Mouse (Mus musculus) kidney, embryonic 15.5 days (tissue): ENCODE data around the gene Enho. TPM values are rescaled to one million over a fixed set of nuclear protein-coding genes. Genes with fewer than 3 reads are reported as not detected.
A peak's percentile ranks its signal among the peaks of the same experiment; 100 is the strongest.

Experiments
- ATAC-seq: fragments of 200-750 bp; cut with Nextera tagmentation; replicated peaks from 2 replicates; pipeline ENCODE4 v1.8.0; 2017; ENCODE audit warnings: moderate TSS enrichment; ENCODE audit not compliant: low FRiP score
- H3K27ac ChIP-seq: fragments of 300-500 bp; sonication (generic); 2 replicates; pipeline ENCODE4 v1.5.1; 2015; ENCODE audit warnings: mild to moderate bottlenecking, inconsistent platforms
- H3K27me3 ChIP-seq: fragments of 300-500 bp; sonication (generic); 2 replicates; pipeline ENCODE4 v1.6.1; 2015; ENCODE audit warnings: inconsistent platforms
- H3K36me3 ChIP-seq: fragments of 300-500 bp; sonication (generic); 2 replicates; pipeline ENCODE4 v1.6.1; 2015; ENCODE audit warnings: inconsistent platforms
- H3K4me1 ChIP-seq: fragments of 300-500 bp; sonication (generic); 2 replicates; pipeline ENCODE4 v1.6.1; 2015; ENCODE audit warnings: inconsistent platforms
- H3K4me2 ChIP-seq: fragments of 300-500 bp; sonication (generic); 2 replicates; pipeline ENCODE4 v1.6.1; 2015; ENCODE audit warnings: moderate library complexity, mild to moderate bottlenecking, inconsistent platforms
- H3K4me3 ChIP-seq: fragments of 300-500 bp; sonication (generic); replicated peaks from 2 replicates; pipeline ENCODE4 v1.5.1; 2015; ENCODE audit warnings: mild to moderate bottlenecking, inconsistent platforms
- H3K9ac ChIP-seq: fragments of 300-500 bp; sonication (generic); 2 replicates; pipeline ENCODE4 v1.6.1; 2015; ENCODE audit warnings: mild to moderate bottlenecking, inconsistent platforms
- H3K9me3 ChIP-seq: fragments of 300-500 bp; sonication (generic); replicated peaks from 2 replicates; pipeline ENCODE4 v1.6.1; 2016; ENCODE audit warnings: inconsistent platforms
- WGBS: fragments of 180-500 bp; shearing (Covaris S2); methylation state at CpG from one replicate; pipeline ENCODE4 v1.1.7; 2015; ENCODE audit warnings: mixed read lengths; 5-methylcytosine and 5-hydroxymethylcytosine counted together
- polyA plus RNA-seq: library from polyadenylated mRNA; unstranded; fragments of >200 nt; fragmentation: Nextera tagmentation; extraction: Ambion mirVana; gene quantifications from 2 replicates; pipeline ENCODE4 v1.2.1, GENCODE M21; 2015

The Enho gene
- polyA plus RNA-seq, 1 experiment from 2014 or later, result 22.6 TPM

- no peak overlapping the region for H3K27ac ChIP-seq
- H3K9ac ChIP-seq, result no peak overlapping the region
These were observed 22.6 kb upstream of the Enho start for GRCm38 (mm10) chr4:41662723-41663122.

DNA sequence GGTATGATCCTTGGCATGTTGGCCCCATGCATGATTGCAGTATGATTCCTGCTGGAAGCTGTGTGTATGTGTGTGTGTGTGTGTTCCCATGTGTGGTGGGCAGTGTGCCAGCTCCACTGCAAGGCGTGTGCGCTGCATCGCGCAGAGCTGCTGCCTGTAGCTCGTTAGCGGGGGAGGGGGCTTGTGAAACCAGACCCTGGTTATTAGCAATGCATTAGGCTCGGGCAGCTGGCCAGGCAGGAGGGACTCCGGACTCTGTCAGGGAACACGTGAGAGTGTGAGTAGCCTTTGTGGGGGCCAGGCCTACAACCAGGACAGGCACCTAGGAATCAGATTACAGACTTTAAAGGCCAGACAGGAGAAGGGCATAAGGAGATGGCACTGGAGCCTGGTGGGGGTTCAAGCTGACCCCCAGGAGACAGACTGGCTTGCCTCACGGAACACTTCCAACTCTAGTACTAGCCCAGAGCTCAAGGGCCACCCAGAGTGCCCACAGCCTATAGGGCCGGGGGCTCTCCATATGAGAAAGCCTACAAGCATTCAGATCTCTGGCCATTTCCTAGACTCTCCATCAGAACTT is 20.8 kb upstream of the Enho start:
- ATAC-seq, result peak; percentile 9; the same call in 1 of the 2 replicates
- H3K9me3 ChIP-seq, result no peaks in the 10 kb centered on the region
- no peak overlapping the region for H3K9ac ChIP-seq
- H3K4me3 ChIP-seq, result no peak overlapping the region
- peaks cover 9% of the 10 kb centered on the region; the same call in 1 of the 2 replicates for H3K36me3 ChIP-seq
- no peak overlapping the region for H3K4me2 ChIP-seq
- peaks cover 81% of the 10 kb centered on the region for H3K4me1 ChIP-seq
- H3K27ac ChIP-seq, result peak overlapping the region; percentile 89
- peaks cover 21% of the 10 kb centered on the region for H3K27me3 ChIP-seq
- 24% methylated on average over 11 of the region's 11 CpGs for WGBS

More at GRCm38 (mm10) chr4:41662723-41663122, 22.6 kb upstream of the Enho start:
- ATAC-seq, result no peak
- WGBS, result 46% methylated on average over 11 of the region's 11 CpGs
- Histone ChIP-seq H3K36me3 (peaks cover 3% of the 10 kb centered on the region; the same call in 1 of the 2 replicates), H3K9me3 (no peaks in the 10 kb centered on the region), H3K4me2 (no peak overlapping the region), H3K4me3 (no peak overlapping the region), H3K27me3 (peaks cover 21% of the 10 kb centered on the region), H3K4me1 (peaks cover 93% of the 10 kb centered on the region)

DNA sequence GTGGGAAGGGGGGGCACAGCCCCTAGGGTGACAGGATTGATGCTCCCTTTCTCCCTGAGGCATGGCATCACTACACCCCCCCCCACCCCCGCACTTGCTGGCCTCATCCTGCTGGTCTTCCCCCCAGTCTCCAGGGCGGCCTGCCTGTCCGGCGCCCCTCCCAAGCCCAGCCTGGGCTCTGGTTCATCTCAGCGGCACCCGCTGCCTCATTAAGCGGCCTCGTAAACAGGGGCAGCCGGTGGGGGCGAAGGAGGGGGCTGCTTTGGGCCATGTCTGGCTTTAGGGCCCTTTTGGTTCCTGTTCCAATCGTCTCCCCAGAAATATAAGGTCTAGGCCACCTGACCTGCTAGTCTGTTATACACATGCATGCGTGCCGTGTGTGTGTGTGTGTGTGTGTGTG is 19.4 kb upstream of the Enho start:
- Histone ChIP-seq H3K27ac (peak overlapping the region; percentile 89), H3K9ac (no peak overlapping the region), H3K4me1 (peaks cover 68% of the 10 kb centered on the region), H3K4me3 (no peak overlapping the region), H3K36me3 (peaks cover 9% of the 10 kb centered on the region; the same call in 1 of the 2 replicates), H3K9me3 (no peaks in the 10 kb centered on the region), H3K27me3 (peaks cover 21% of the 10 kb centered on the region), H3K4me2 (no peak overlapping the region)
- ATAC-seq, result no peak
- WGBS, result 48% methylated on average over 13 of the region's 13 CpGs

DNA sequence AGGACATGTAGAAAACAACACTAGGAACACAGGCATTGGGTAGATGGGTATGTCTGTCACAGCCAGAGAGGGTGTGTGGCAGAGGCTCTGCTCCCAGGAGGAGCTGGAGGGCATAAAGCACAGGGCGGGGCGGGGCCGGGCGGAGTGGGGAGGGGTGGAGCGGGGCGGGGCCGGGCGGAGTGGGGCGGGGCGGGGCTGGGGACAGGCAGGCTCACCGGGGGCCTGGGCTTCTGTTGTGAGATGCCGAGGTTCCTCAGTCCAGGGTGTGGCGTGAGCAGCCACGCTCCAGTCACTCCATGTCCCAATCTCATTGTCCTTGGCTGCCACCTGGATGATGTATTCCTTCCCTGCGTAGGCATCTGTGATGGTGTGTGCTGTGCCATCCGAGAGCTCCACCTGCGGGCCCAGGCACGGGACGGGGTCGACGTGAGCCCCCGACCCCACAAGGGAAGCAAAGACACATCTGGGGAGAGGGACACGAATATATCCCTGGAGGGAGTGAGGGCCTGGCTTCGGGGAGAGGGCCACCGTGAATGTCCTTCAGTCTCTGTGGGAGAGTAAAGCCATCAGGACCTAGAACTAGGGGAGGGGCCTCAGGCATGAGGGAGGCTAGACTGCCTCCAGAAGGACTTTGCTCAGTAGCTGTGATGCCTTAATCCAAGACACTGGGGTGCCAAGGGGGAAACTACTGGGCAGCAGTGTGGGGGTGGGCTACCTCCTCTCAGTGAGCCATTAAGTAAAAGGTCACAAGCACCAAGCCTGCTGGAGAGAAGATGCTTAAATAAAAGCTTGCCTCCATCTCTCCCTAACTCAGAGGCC is 18.7 kb upstream of the Enho start:
- H3K4me3 ChIP-seq, result no peak overlapping the region
- peak overlapping the region; percentile 44 for H3K4me2 ChIP-seq
- no peaks in the 10 kb centered on the region for H3K9me3 ChIP-seq
- peak overlapping the region; percentile 89 for H3K27ac ChIP-seq
- H3K36me3 ChIP-seq, result peaks cover 9% of the 10 kb centered on the region; the same call in 1 of the 2 replicates
- ATAC-seq, result peak; percentile 54
- H3K9ac ChIP-seq, result no peak overlapping the region
- WGBS, result 9% methylated on average over 23 of the region's 25 CpGs
- H3K27me3 ChIP-seq, result peaks cover 21% of the 10 kb centered on the region
- H3K4me1 ChIP-seq, result peaks cover 64% of the 10 kb centered on the region

GRCm38 (mm10) chr4:41655525-41655924 is 15.4 kb upstream of the Enho start:
- Histone ChIP-seq H3K4me3 (no peak overlapping the region), H3K27ac (no peak overlapping the region), H3K4me1 (peaks cover 35% of the 10 kb centered on the region), H3K9me3 (no peaks in the 10 kb centered on the region), H3K4me2 (no peak overlapping the region), H3K27me3 (no peaks in the 10 kb centered on the region), H3K9ac (no peak overlapping the region), H3K36me3 (peaks cover 9% of the 10 kb centered on the region; the same call in 1 of the 2 replicates)
- WGBS, result 85% methylated on average over 2 of the region's 2 CpGs
- no peak for ATAC-seq

DNA sequence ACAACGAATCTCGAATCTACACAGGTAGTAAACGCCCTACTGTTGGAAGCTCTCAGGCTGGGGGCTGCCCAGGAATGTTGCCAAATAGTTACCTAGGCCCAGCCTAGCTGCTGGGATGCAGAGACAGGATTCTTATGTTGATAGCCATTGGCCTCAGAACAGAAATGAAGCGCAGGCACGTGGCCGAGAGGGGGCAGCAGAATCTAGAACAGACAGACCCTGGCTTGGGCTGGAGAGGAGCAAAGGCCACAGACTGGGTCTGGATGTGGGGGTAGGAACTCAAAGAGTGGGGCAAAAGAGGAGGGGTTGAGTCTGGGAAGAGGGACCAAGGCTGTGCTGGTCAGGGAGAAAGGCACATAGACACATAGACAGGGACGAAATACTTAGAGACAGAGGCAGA is 14.1 kb upstream of the Enho start:
- 16% methylated on average over 7 of the region's 7 CpGs for WGBS

DNA sequence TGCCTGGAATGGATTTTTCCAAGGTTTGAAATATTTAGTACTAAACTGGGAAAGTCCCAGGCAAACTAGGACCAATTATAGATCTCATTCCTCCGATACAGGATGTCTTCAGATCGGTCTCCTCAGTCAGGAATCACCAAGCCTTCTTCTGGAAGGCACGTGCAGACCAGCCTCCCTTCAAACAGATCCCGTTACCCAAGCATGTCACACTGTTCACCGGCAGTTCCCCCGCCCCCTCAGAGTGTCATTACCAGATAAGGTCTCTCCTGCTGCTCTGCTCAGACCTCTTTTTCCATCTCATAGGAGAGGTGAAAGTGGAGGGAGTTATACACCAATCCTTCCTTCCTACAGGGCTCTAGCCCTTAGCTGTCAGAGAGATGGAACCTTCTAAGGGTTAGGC is 13.6 kb upstream of the Enho start:
- Histone ChIP-seq H3K36me3 (peaks cover 9% of the 10 kb centered on the region; the same call in 1 of the 2 replicates), H3K27ac (no peak overlapping the region), H3K4me2 (no peak overlapping the region), H3K9me3 (no peaks in the 10 kb centered on the region), H3K4me3 (no peak overlapping the region), H3K9ac (no peak overlapping the region), H3K27me3 (no peaks in the 10 kb centered on the region), H3K4me1 (peaks cover 18% of the 10 kb centered on the region)
- no peak for ATAC-seq
- WGBS, result 51% methylated on average over 6 of the region's 6 CpGs

More for the DNA sequence above, 14.1 kb upstream of the Enho start:
- H3K9me3 ChIP-seq, result no peaks in the 10 kb centered on the region
- no peak; the same call in 1 of the 2 replicates for ATAC-seq
- H3K4me3 ChIP-seq, result no peak overlapping the region
- peaks cover 9% of the 10 kb centered on the region; the same call in 1 of the 2 replicates for H3K36me3 ChIP-seq
- H3K4me1 ChIP-seq, result peaks cover 22% of the 10 kb centered on the region
- no peaks in the 10 kb centered on the region for H3K27me3 ChIP-seq
- no peak overlapping the region for H3K27ac ChIP-seq
- H3K9ac ChIP-seq, result 0 out of 2 replicates have a peak overlapping the region, but pooled peaks have one; percentile 1
- H3K4me2 ChIP-seq, result no peak overlapping the region

DNA sequence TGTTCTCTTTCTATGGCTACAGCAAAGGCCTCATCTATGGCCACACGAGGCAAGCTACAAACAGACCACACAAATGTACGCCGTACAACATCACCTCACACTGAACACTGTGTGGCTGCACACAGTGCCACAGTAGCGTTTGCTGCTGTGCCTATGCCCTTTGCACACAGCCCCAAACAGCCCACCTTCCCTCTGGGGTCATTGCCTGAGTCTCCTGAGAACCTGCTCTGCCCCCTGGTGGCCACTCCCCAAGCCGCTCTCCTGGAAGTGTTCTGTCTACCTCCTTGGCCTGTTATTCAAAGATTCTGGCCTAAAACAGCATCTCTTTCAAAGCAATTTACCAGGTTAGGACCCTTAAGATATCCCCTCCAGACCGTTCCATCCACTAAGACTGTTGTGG is 13.2 kb upstream of the Enho start:
- Histone ChIP-seq H3K9ac (no peak overlapping the region), H3K27me3 (no peaks in the 10 kb centered on the region), H3K4me3 (no peak overlapping the region), H3K27ac (no peak overlapping the region), H3K9me3 (no peaks in the 10 kb centered on the region), H3K4me1 (peaks cover 18% of the 10 kb centered on the region), H3K36me3 (peaks cover 9% of the 10 kb centered on the region; the same call in 1 of the 2 replicates), H3K4me2 (no peak overlapping the region)
- peak; percentile 49; the same call in 1 of the 2 replicates for ATAC-seq
- WGBS, result 41% methylated on average over 6 of the region's 6 CpGs

DNA sequence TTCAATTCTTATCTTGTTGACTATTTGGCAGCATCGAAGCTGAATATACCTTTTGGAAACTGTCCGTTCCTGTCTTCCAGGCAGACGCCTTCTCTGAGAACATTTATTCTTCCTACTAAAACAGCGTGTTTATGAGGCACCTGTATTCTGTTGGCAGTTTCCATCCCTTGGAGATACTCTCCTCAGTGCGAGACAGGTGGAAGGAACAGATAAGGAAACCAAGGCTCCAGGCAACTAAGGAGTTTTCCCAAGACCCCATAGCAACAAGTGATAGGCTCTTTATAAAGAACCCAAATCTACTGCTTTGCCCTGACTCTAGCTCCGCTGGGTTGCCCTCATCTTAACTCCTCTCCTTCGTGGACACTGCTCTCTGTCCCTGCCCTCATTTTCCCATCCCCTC is 8.5 kb upstream of the Enho start:
- Histone ChIP-seq H3K4me1 (0 out of 2 replicates have a peak, but pooled peaks cover 12% of the 10 kb centered on the region), H3K9me3 (no peaks in the 10 kb centered on the region), H3K27ac (no peak overlapping the region), H3K27me3 (no peaks in the 10 kb centered on the region), H3K9ac (no peak overlapping the region), H3K4me2 (no peak overlapping the region), H3K4me3 (no peak overlapping the region), H3K36me3 (no peaks in the 10 kb centered on the region)
- ATAC-seq, result no peak
- WGBS, result 73% methylated on average over 7 of the region's 7 CpGs

DNA sequence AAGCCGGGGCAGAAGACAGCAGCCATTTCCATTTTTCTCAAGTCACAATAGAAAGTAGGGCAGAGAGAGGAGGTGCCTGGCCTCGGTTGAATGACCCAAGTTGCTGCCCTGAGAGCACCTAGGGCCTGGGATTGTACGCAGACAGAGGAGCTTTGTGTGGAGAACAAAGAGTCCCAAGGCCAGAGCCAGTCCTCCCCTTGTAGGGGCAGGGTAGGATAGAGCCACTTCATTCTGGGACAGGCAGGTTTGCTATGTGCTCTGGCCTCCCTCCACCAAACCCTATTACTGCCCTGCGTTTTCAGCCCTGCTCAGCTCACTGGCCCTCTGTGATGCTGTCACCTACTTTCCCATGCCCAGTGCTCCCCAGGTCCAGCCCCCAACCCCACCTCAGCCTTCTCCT is 8.0 kb upstream of the Enho start:
- Histone ChIP-seq H3K4me2 (no peak overlapping the region), H3K9ac (no peak overlapping the region), H3K4me1 (0 out of 2 replicates have a peak, but pooled peaks cover 10% of the 10 kb centered on the region), H3K27ac (no peak overlapping the region), H3K36me3 (no peaks in the 10 kb centered on the region), H3K4me3 (no peak overlapping the region), H3K9me3 (no peaks in the 10 kb centered on the region), H3K27me3 (no peaks in the 10 kb centered on the region)
- WGBS, result 56% methylated on average over 4 of the region's 4 CpGs
- ATAC-seq, result no peak

DNA sequence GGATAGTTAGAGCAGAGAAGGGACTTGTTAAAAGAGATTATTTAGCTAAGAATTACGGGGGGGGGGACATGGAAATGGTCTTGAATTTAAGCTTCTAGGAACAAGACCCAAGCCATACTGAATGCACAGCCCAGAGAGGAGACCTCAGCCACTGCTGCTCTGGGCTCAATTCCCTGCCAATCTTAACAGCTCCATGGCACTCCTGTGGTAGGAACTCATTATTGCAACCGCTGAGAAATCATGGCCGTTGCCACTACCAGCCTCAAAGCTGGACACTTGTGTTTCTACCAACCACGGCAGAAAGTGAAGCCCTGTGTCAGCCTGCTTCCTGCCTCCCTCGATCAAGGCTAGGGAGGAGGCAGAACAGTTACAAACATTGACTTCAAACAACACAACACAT is 5.4 kb upstream of the Enho start:
- Histone ChIP-seq H3K9me3 (no peaks in the 10 kb centered on the region), H3K27ac (no peak overlapping the region), H3K9ac (no peak overlapping the region), H3K36me3 (no peaks in the 10 kb centered on the region), H3K4me3 (no peak overlapping the region), H3K4me2 (no peak overlapping the region), H3K27me3 (no peaks in the 10 kb centered on the region), H3K4me1 (peaks cover 14% of the 10 kb centered on the region; the same call in 1 of the 2 replicates)
- ATAC-seq, result no peak
- WGBS, result 20% methylated on average over 5 of the region's 5 CpGs

- no peaks in the 10 kb centered on the region for H3K9me3 ChIP-seq
- H3K27ac ChIP-seq, result no peak overlapping the region
- no peak overlapping the region for H3K4me2 ChIP-seq
- peaks cover 14% of the 10 kb centered on the region for H3K27me3 ChIP-seq
- H3K9ac ChIP-seq, result no peak overlapping the region
- WGBS, result 76% methylated on average over 6 of the region's 6 CpGs
- H3K4me3 ChIP-seq, result no peak overlapping the region
- H3K36me3 ChIP-seq, result no peaks in the 10 kb centered on the region
- H3K4me1 ChIP-seq, result peaks cover 39% of the 10 kb centered on the region
- ATAC-seq, result no peak
These were observed 1.2 kb upstream of the Enho start for GRCm38 (mm10) chr4:41641199-41641822.
